Mouse (Mus musculus): Measurements from ENCODE around the gene Cfap20. TPM values are rescaled to one million over a fixed set of nuclear protein-coding genes. Genes with fewer than 3 reads are reported as not detected.
A peak's percentile ranks its signal among the peaks of the same experiment; 100 is the strongest.

Gene Cfap20
- polyA plus RNA-seq, 1 experiment from 2014 or later: 130 TPM

DNA sequence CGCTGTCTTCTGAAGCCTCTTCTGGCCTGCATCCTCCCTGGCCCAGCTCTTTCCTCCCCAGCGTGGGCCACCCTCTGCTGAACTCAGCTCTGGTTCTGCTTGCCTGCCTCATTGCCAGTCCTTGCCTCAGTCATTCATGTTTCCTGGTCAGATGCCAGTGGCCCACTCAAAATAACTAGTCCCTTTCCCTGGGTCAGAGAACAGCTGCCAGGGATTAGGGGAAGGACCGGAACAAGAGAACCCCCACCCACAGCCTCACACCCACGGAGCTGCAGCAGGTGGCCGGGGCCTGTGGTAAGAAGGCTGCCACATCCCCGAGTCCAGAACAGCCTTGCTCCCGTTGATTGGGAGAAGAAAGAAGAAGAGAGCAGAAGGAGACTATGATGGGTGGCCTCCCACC is 33.6 kb downstream of the Cfap20 start:
- peaks cover 9% of the 10 kb centered on the region for H3K4me1 ChIP-seq
- WGBS: 76% methylated on average over 7 of the region's 7 CpGs
- H3K27me3 ChIP-seq: no peaks in the 10 kb centered on the region
- no peaks in the 10 kb centered on the region for H3K9me3 ChIP-seq (replicated peaks)
- no peak overlapping the region for H3K4me3 ChIP-seq
- H3K27ac ChIP-seq: no peak overlapping the region
- H3K36me3 ChIP-seq: no peaks in the 10 kb centered on the region
- no peak overlapping the region for H3K9ac ChIP-seq
- H3K4me2 ChIP-seq (replicated peaks): no peak overlapping the region
- no peak for ATAC-seq (ENCODE audit: low FRiP score)

DNA sequence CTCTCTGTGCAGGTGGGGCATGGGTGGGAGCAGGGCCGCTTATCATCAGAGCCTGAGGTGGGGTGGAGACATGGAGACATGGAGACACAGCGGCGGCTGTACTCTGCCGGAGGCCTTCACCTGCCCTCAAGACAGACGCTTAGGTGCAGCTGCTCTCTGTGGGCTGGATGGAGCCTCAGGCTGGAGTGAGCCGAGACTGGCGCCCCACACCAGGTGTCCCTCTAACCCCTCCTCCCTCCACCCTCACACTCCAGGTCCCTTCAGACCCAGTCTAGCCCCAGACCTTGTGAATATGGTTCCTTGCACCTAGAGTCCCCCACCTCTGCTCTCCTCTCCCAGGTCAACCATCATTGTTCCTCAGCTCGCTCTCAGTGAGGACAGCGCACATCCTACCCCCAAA is 35.5 kb downstream of the Cfap20 start:
- 76% methylated on average over 9 of the region's 9 CpGs for WGBS
- H3K36me3 ChIP-seq: no peaks in the 10 kb centered on the region

GRCm38 (mm10) chr8:95397201-95397600 is 37.5 kb downstream of the Cfap20 start:
- H3K9me3 ChIP-seq (replicated peaks): no peaks in the 10 kb centered on the region
- no peak overlapping the region for H3K9ac ChIP-seq
- H3K36me3 ChIP-seq: no peaks in the 10 kb centered on the region
- H3K4me3 ChIP-seq: no peak overlapping the region
- 47% methylated on average over 5 of the region's 5 CpGs for WGBS
- H3K4me1 ChIP-seq: peaks cover 14% of the 10 kb centered on the region
- no peaks in the 10 kb centered on the region for H3K27me3 ChIP-seq
- H3K4me2 ChIP-seq (replicated peaks): no peak overlapping the region
- no peak overlapping the region for H3K27ac ChIP-seq
- ATAC-seq (ENCODE audit: low FRiP score): no peak

More for the DNA sequence above, 35.5 kb downstream of the Cfap20 start:
- no peak overlapping the region for H3K4me3 ChIP-seq
- H3K27me3 ChIP-seq: no peaks in the 10 kb centered on the region
- no peak overlapping the region for H3K27ac ChIP-seq
- H3K4me2 ChIP-seq (replicated peaks): no peak overlapping the region
- H3K4me1 ChIP-seq: peaks cover 14% of the 10 kb centered on the region
- no peaks in the 10 kb centered on the region for H3K9me3 ChIP-seq (replicated peaks)
- H3K9ac ChIP-seq: no peak overlapping the region
- peak; percentile 19; the same call in 1 of the 2 replicates for ATAC-seq (ENCODE audit: low FRiP score)

DNA sequence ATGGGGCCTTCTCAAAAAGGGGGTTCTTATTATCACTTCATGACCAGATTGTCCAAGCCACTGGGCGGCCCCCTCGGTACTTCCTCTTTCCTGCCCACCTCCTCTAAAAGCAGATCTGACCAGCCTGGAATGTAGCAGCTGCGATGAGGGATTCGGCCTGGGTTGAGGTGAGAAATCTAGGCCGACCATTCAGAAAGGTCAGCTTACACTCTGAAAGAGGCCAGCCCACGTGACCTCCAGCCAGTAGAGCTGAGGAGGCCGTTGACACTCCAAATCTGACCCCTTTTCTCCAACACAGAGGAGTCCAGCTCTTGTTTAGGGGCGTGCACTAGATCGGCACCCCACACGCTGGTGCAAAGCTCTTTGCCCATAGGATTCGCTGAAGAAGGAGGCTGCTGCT is 37.9 kb downstream of the Cfap20 start:
- whole genome bisulfite sequencing: 65% methylated on average over 11 of the region's 11 CpGs
- H3K4me1 ChIP-seq: peaks cover 14% of the 10 kb centered on the region

DNA sequence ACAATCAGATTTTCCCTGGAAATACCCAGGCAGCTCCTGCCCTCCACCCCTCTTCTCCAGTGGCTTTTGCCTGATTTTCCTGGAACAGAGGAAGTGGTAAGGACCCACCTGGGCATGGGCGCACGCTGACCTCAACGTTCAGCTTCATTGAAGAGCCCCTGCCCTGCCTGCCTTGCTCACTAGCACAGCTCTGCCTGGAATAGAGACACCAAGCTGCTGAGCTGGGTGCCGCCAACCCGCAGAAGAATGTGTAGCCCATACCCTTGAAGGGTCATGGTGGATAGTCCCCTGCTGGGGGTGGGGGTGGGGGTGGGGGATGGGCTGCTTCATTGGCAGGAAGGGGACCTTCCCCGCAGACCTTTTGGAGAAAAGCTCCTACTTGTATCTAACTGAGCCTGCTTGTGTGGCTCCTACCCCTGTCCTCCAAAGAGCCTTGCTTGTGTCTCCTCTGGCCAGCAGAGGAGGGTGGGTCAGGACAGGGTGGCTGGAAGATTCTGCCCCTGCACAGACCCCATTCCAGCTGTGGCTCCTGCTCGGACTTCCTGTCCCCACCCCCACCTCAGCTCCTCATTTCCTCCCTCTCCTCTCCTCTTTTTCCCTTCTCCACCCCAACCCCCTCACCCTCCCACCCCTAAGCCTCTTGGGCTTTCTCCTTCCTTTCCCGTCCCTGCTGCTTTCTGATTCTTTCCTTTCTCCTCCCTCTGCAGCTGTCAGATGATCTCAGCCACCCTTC is 39.3 kb downstream of the Cfap20 start:
- Histone ChIP-seq H3K9me3 (replicated peaks) (no peaks in the 10 kb centered on the region), H3K4me3 (no peak overlapping the region), H3K9ac (no peak overlapping the region), H3K4me2 (replicated peaks) (no peak overlapping the region), H3K27ac (no peak overlapping the region), H3K36me3 (no peaks in the 10 kb centered on the region), H3K4me1 (peaks cover 14% of the 10 kb centered on the region), H3K27me3 (no peaks in the 10 kb centered on the region)
- 38% methylated on average over 8 of the region's 8 CpGs for WGBS
- no peak for ATAC-seq (ENCODE audit: low FRiP score)

More for the DNA sequence above, 37.9 kb downstream of the Cfap20 start:
- Histone ChIP-seq H3K36me3 (no peaks in the 10 kb centered on the region), H3K9ac (no peak overlapping the region), H3K4me3 (no peak overlapping the region), H3K27ac (no peak overlapping the region; the same call in 1 of the 2 replicates), H3K9me3 (replicated peaks) (no peaks in the 10 kb centered on the region), H3K27me3 (no peaks in the 10 kb centered on the region), H3K4me2 (replicated peaks) (no peak overlapping the region)
- no peak for ATAC-seq (ENCODE audit: low FRiP score)

DNA sequence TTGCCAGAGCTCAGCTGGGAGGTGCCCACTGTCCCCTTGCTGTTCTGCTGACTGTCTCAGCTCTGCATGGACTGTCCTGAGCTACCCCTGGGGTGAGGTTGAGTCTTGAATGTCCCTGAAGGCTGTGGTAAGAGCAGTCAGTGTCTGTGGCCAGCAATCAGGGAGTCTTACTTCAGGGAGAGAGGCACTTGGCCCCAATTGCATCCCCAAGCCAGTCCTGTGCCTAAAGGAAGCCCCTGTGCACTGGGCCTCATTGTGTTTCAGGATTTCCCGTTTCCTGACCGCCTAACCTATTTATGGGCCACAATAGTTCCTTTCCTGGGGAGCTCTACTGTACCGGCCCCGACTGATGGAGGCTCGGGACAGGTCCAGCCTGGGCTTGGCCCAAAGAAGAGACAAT is 42.1 kb downstream of the Cfap20 start:
- Histone ChIP-seq H3K9ac (no peak overlapping the region), H3K4me3 (no peak overlapping the region), H3K4me1 (peaks cover 14% of the 10 kb centered on the region), H3K36me3 (no peaks in the 10 kb centered on the region), H3K27me3 (no peaks in the 10 kb centered on the region), H3K4me2 (replicated peaks) (no peak overlapping the region), H3K9me3 (replicated peaks) (no peaks in the 10 kb centered on the region), H3K27ac (peak overlapping the region; percentile 23; the same call in 1 of the 2 replicates)
- ATAC-seq (ENCODE audit: low FRiP score): no peak
- WGBS: 75% methylated on average over 5 of the region's 5 CpGs

- 87% methylated on average over 7 of the region's 7 CpGs for WGBS
- Histone ChIP-seq H3K4me1 (peaks cover 5% of the 10 kb centered on the region; the same call in 1 of the 2 replicates), H3K4me2 (replicated peaks) (no peak overlapping the region), H3K4me3 (no peak overlapping the region), H3K9ac (no peak overlapping the region), H3K27ac (no peak overlapping the region), H3K36me3 (no peaks in the 10 kb centered on the region), H3K9me3 (replicated peaks) (no peaks in the 10 kb centered on the region), H3K27me3 (no peaks in the 10 kb centered on the region)
- no peak for ATAC-seq (ENCODE audit: low FRiP score)
Observed at GRCm38 (mm10) chr8:95391101-95391500, 43.6 kb downstream of the Cfap20 start.

DNA sequence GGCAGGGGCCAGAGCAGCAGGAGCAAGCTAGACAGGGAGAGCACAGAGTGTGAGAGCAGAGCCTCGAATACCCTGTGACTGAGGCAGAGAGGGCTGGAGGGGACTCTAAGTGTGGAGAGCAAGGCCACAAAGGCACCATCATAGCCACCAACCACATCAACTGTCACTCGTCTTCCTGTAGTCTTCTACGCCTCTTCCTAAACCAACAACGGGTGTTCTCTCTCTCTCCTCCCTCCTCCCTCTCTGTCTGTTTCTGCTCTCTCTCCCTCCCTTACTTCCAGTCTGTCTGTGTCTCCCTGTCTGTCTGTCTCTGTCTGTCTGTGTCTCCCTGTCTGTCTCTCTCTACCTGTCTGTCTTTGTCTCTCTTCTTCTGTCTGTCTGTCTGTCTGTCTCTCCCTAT is 44.4 kb downstream of the Cfap20 start:
- H3K4me1 ChIP-seq: peaks cover 3% of the 10 kb centered on the region; the same call in 1 of the 2 replicates
- no peaks in the 10 kb centered on the region for H3K9me3 ChIP-seq (replicated peaks)
- H3K36me3 ChIP-seq: no peaks in the 10 kb centered on the region
- H3K4me2 ChIP-seq (replicated peaks): no peak overlapping the region
- WGBS: 62% methylated on average over 4 of the region's 4 CpGs
- no peak for ATAC-seq (ENCODE audit: low FRiP score)
- no peak overlapping the region for H3K9ac ChIP-seq
- no peak overlapping the region for H3K4me3 ChIP-seq
- no peak overlapping the region for H3K27ac ChIP-seq
- no peaks in the 10 kb centered on the region for H3K27me3 ChIP-seq

- Histone ChIP-seq H3K9me3 (replicated peaks) (no peaks in the 10 kb centered on the region), H3K4me1 (no peaks in the 10 kb centered on the region), H3K36me3 (no peaks in the 10 kb centered on the region), H3K4me2 (replicated peaks) (no peak overlapping the region), H3K4me3 (no peak overlapping the region), H3K9ac (no peak overlapping the region), H3K27me3 (no peaks in the 10 kb centered on the region), H3K27ac (no peak overlapping the region)
- no peak for ATAC-seq (ENCODE audit: low FRiP score)
- 79% methylated on average over 7 of the region's 7 CpGs for WGBS
Observed at GRCm38 (mm10) chr8:95387936-95388335, 46.7 kb downstream of the Cfap20 start.

DNA sequence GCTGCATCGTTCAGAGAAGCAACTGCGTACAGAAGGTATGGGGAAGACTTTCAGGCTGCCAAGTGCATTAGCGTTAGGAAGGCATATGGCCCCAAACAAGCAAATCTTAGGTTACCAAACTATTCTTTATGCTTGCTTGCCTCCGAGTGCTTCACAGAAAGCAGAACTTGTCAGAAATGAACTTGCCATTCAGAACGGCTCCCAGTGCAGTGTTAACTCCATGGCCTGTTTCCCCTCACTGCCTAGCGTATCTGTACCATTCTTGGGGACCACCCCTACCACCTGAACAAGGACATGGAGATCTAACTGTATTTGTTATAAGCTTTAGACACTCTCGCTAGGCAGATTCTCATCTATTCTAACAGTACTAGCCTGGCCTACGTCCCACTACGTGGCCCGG is 47.4 kb downstream of the Cfap20 start:
- no peak for ATAC-seq (ENCODE audit: low FRiP score)
- no peak overlapping the region for H3K27ac ChIP-seq
- no peak overlapping the region for H3K9ac ChIP-seq
- H3K4me2 ChIP-seq (replicated peaks): no peak overlapping the region
- no peaks in the 10 kb centered on the region for H3K36me3 ChIP-seq
- H3K27me3 ChIP-seq: no peaks in the 10 kb centered on the region
- H3K4me1 ChIP-seq: no peaks in the 10 kb centered on the region
- H3K4me3 ChIP-seq: no peak overlapping the region
- 90% methylated on average over 10 of the region's 10 CpGs for WGBS
- no peaks in the 10 kb centered on the region for H3K9me3 ChIP-seq (replicated peaks)

DNA sequence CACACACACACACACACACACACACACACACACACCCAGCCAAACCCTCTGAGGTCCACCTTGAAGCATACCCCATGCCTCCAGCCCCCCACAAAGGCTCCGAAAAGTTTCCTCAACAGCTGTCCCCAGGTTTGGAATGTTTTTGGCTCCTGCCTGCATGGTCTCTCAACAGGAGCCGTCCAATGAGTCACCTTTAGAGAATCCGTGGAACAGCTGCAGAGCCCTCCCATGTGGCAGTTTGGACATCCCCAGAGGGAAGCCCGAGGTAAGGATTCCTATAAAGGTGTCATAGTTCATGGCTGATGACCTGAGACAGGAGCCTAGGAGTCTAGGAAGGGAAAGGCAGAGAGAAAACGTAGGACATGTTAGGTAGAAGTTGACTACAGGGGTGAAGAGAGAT is 48.6 kb downstream of the Cfap20 start:
- ATAC-seq (ENCODE audit: low FRiP score): no peak
- H3K4me3 ChIP-seq: no peak overlapping the region
- no peak overlapping the region for H3K9ac ChIP-seq
- no peak overlapping the region for H3K27ac ChIP-seq
- H3K4me1 ChIP-seq: no peaks in the 10 kb centered on the region
- no peaks in the 10 kb centered on the region for H3K36me3 ChIP-seq
- no peak overlapping the region for H3K4me2 ChIP-seq (replicated peaks)
- no peaks in the 10 kb centered on the region for H3K9me3 ChIP-seq (replicated peaks)
- H3K27me3 ChIP-seq: no peaks in the 10 kb centered on the region
- WGBS: 77% methylated on average over 5 of the region's 5 CpGs

DNA sequence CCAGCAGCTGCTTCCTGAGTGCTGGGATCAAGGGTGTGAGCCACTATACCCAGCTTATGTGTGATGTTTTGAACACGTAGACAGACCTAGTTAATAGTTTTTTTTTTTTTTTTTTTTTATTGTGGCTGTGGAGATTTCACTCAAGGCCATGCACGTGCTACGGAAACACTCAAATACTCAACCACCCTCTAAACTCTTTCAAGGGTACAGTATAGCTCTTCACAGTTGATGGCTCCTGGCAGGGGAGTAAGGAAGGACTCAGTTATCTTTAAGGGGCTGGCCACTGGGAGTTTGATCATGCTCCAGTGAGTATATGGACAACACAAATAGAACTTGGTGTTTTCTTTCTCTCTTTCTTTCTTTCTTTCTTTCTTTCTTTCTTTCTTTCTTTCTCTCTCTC is 50.2 kb downstream of the Cfap20 start:
- no peak overlapping the region for H3K4me2 ChIP-seq (replicated peaks)
- no peaks in the 10 kb centered on the region for H3K9me3 ChIP-seq (replicated peaks)
- no peak for ATAC-seq (ENCODE audit: low FRiP score)
- no peaks in the 10 kb centered on the region for H3K27me3 ChIP-seq
- H3K36me3 ChIP-seq: no peaks in the 10 kb centered on the region
- no peaks in the 10 kb centered on the region for H3K4me1 ChIP-seq
- no peak overlapping the region for H3K9ac ChIP-seq
- H3K27ac ChIP-seq: no peak overlapping the region
- H3K4me3 ChIP-seq: no peak overlapping the region
- 88% methylated on average over 3 of the region's 3 CpGs for WGBS

- Histone ChIP-seq H3K27ac (no peak overlapping the region), H3K4me3 (no peak overlapping the region), H3K9me3 (replicated peaks) (no peaks in the 10 kb centered on the region), H3K36me3 (no peaks in the 10 kb centered on the region), H3K4me1 (no peaks in the 10 kb centered on the region), H3K27me3 (no peaks in the 10 kb centered on the region), H3K4me2 (replicated peaks) (no peak overlapping the region), H3K9ac (no peak overlapping the region)
- no peak for ATAC-seq (ENCODE audit: low FRiP score)
- 81% methylated on average over 3 of the region's 3 CpGs for WGBS
Observed at GRCm38 (mm10) chr8:95381595-95381994, 53.1 kb downstream of the Cfap20 start.

Data from hindbrain, embryonic 12.5 days (tissue).